Comparison of ENCODE assay signal across 11 mouse cellular contexts in genomic region chr17:5980860-5981259, GRCm38 (mm10). TPM values are rescaled to one million over a fixed set of nuclear protein-coding genes. Genes with fewer than 3 reads are reported as not detected.
DNase-seq lines count a peak whose midpoint lies in the region; ATAC-seq and TF ChIP-seq lines count a peak whose summit lies in the region.
"Had no signal": no experiment of that assay in that cellular context is flagged by ENCODE, and none has a peak within 500 bp of the region (broad histone marks: within the 10 kb centered on the region; RNA-seq: fewer than 3 reads in every experiment).

No protein-coding gene starts in this region.

- DNase-seq in 416B (ENCODE audit: low read depth): peak; percentile 26
- peak; percentile 37 for DNase-seq in CD4-positive helper T cell, adult 2 months (ENCODE audit: low read depth, low spot score)
- peak; percentile 53 for DNase-seq in lung, postnatal 0 days (ENCODE audit: low spot score)
- no peak for DNase-seq in ovary, postnatal 36 days (ENCODE audit: low spot score)
- DNase-seq in gastrocnemius, adult 18-20 months (ENCODE audit: low spot score): no peak
- DNase-seq in adrenal gland, postnatal 36 days: no peak
- DNase-seq: gastrocnemius, postnatal 25 days had no signal

- TF ChIP-seq CTCF in intestine, postnatal 0 days (IDR thresholded peaks at IDR 0.05; ENCODE audit: low read depth): peak; percentile 76
- TF ChIP-seq CTCF in lung, postnatal 0 days (IDR thresholded peaks at IDR 0.05): peak; percentile 65

- H3K27me3 ChIP-seq in intestine, postnatal 0 days (replicated peaks; ENCODE audit: control insufficient read depth, insufficient read depth, low read length): no peaks in the 10 kb centered on the region
- no peaks in the 10 kb centered on the region for H3K27me3 ChIP-seq in intestine, embryonic 15.5 days (replicated peaks)
- H3K27me3 ChIP-seq in lung, postnatal 0 days (replicated peaks; ENCODE audit: insufficient read depth, low read length): no peaks in the 10 kb centered on the region
- H3K27me3 ChIP-seq: neural tube, embryonic 13.5 days had no signal

- no peaks in the 10 kb centered on the region for H3K36me3 ChIP-seq in intestine, postnatal 0 days (ENCODE audit: control insufficient read depth, insufficient read depth)
- H3K36me3 ChIP-seq in intestine, embryonic 15.5 days: no peaks in the 10 kb centered on the region
- H3K36me3 ChIP-seq in lung, postnatal 0 days (ENCODE audit: insufficient read depth, low read length): no peaks in the 10 kb centered on the region
- H3K36me3 ChIP-seq: hindbrain, embryonic 10.5 days; neural tube, embryonic 13.5 days had no signal

- WGBS in intestine, postnatal 0 days: 33% methylated on average over 6 of the region's 6 CpGs
- 40% methylated on average over 6 of the region's 6 CpGs for WGBS in intestine, embryonic 15.5 days
- WGBS in lung, postnatal 0 days: 39% methylated on average over 6 of the region's 6 CpGs

- no peak overlapping the region for H3K4me3 ChIP-seq in intestine, postnatal 0 days (ENCODE audit: low read depth, low read length)
- no peak overlapping the region for H3K4me3 ChIP-seq in intestine, embryonic 15.5 days (replicated peaks)
- H3K4me3 ChIP-seq in lung, postnatal 0 days (ENCODE audit: low read depth, low read length): no peak overlapping the region
- H3K4me3 ChIP-seq: hindbrain, embryonic 10.5 days; neural tube, embryonic 13.5 days had no signal

- H3K9ac ChIP-seq in intestine, postnatal 0 days (ENCODE audit: low read depth, low read length): no peak overlapping the region
- H3K9ac ChIP-seq in intestine, embryonic 15.5 days: no peak overlapping the region
- no peak overlapping the region for H3K9ac ChIP-seq in lung, postnatal 0 days (replicated peaks; ENCODE audit: low read depth)
- H3K9ac ChIP-seq: neural tube, embryonic 13.5 days had no signal

- peaks cover 17% of the 10 kb centered on the region; the same call in 1 of the 2 replicates for H3K4me1 ChIP-seq in intestine, postnatal 0 days (replicated peaks; ENCODE audit: control insufficient read depth, insufficient read depth, low read length)
- peaks cover 30% of the 10 kb centered on the region for H3K4me1 ChIP-seq in intestine, embryonic 15.5 days (replicated peaks)
- H3K4me1 ChIP-seq in lung, postnatal 0 days (ENCODE audit: insufficient read depth, low read depth, low read length): peaks cover 17% of the 10 kb centered on the region; the same call in 1 of the 2 replicates

- H3K9me3 ChIP-seq in intestine, postnatal 0 days (ENCODE audit: control insufficient read depth): no peaks in the 10 kb centered on the region
- no peaks in the 10 kb centered on the region for H3K9me3 ChIP-seq in intestine, embryonic 15.5 days
- no peaks in the 10 kb centered on the region for H3K9me3 ChIP-seq in lung, postnatal 0 days (ENCODE audit: low read length)
- H3K9me3 ChIP-seq: hindbrain, embryonic 10.5 days; neural tube, embryonic 13.5 days had no signal

- ATAC-seq in intestine, postnatal 0 days: no peak
- no peak for ATAC-seq in intestine, embryonic 15.5 days
- ATAC-seq in lung, postnatal 0 days: no peak

- no peak overlapping the region for H3K27ac ChIP-seq in intestine, postnatal 0 days (ENCODE audit: low read depth, low read length)
- no peak overlapping the region for H3K27ac ChIP-seq in intestine, embryonic 15.5 days
- no peak overlapping the region for H3K27ac ChIP-seq in lung, postnatal 0 days (ENCODE audit: low read length)
- H3K27ac ChIP-seq: hindbrain, embryonic 10.5 days; neural tube, embryonic 13.5 days had no signal

- TF ChIP-seq EP300 in lung, postnatal 0 days (IDR thresholded peaks at IDR 0.05): no peak

- H3K4me2 ChIP-seq in intestine, postnatal 0 days (replicated peaks; ENCODE audit: low read depth): no peak overlapping the region
- no peak overlapping the region for H3K4me2 ChIP-seq in intestine, embryonic 15.5 days (replicated peaks)
- H3K4me2 ChIP-seq in lung, postnatal 0 days (replicated peaks; ENCODE audit: low read depth, low read length): no peak overlapping the region
- H3K4me2 ChIP-seq: neural tube, embryonic 13.5 days had no signal

RNA-seq across cellular contexts. Expression of gene Synj2, which starts 39.8 kb away (rescaled TPM):
- 2.1 and 2.6 TPM in 2 replicates for polyA plus RNA-seq in intestine, postnatal 0 days (2015; fragmentation: Nextera tagmentation; extraction: Ambion mirVana)
- polyA plus RNA-seq in intestine, embryonic 15.5 days (2015; fragmentation: Nextera tagmentation; extraction: Ambion mirVana): 4.8 and 4.9 TPM in 2 replicates
- polyA plus RNA-seq in lung, postnatal 0 days (2015; fragmentation: Nextera tagmentation; extraction: Ambion mirVana): 1.8 and 2.1 TPM in 2 replicates
- total RNA-seq in gastrocnemius, adult 18-20 months (2021): 10 to 100 TPM; 25.7 to 32.7 TPM
- 10 to 100 TPM; 10.2 to 20.7 TPM for total RNA-seq in adrenal gland, postnatal 36 days (2021)

Comparison
In these comparisons a context has a peak if more than half of its experiments do, and no peak if none do; other contexts are left out.
1. DNase-seq: peak in 416B (single experiment), CD4-positive helper T cell, adult 2 months (single experiment) and lung, postnatal 0 days (single experiment); none in ovary, postnatal 36 days (single experiment), gastrocnemius, adult 18-20 months (single experiment) and adrenal gland, postnatal 36 days (0 of 2).